In the genomic region with DNA sequence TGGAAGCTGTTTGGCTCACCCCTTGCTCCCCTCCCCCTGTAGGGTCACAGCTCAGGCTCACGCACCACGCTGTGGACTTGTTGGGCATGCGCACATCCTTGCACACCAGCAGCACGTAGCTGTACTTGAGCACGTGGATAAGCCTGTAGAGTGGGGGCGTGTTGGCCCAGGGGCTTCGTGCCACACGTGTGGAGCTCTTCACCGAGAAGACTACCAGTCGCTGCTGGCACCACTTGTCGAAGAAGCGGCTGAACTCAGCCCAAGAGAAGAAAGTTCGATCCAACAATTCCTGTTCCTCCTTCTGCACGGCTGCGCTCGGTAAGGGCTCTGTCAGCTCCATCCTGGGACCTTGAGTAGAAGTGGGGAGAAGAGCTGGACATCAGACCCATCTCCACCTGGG, we compare ENCODE assay signal across 8 mouse cellular contexts. TPM values are rescaled to one million over a fixed set of nuclear protein-coding genes. Genes with fewer than 3 reads are reported as not detected.
DNase-seq lines count a peak whose midpoint lies in the region; ATAC-seq lines count a peak whose summit lies in the region.

A gene (plus strand): TSS at position 203 of the 400 bp plus-strand sequence.

- peaks cover 37% of the 10 kb centered on the region for H3K4me1 ChIP-seq in erythroblast, embryonic 14.5 days (ENCODE audit: control insufficient read depth)
- peaks cover 3% of the 10 kb centered on the region; the same call in 1 of the 2 replicates for H3K4me1 ChIP-seq in limb, embryonic 10.5 days
- peaks cover 8% of the 10 kb centered on the region; the same call in 1 of the 2 replicates for H3K4me1 ChIP-seq in neural tube, embryonic 15.5 days

- no peak for ATAC-seq in neural tube, embryonic 15.5 days (ENCODE audit: low FRiP score)

- WGBS in limb, embryonic 10.5 days: 97% methylated on average over 16 of the region's 16 CpGs
- WGBS in neural tube, embryonic 15.5 days: 96% methylated on average over 16 of the region's 16 CpGs

- intact Hi-C loops in left cerebral cortex, postnatal 4 days (cut with DNase I): no loop called here
- intact Hi-C loops in left cerebral cortex, postnatal 25 days (cut with DNase I): loop anchor here (5.0 kb wide), 1 partner anchor 225 kb away; a partner anchor contains a TSS

- H3K27ac ChIP-seq in limb, embryonic 10.5 days: peak within 1 kb of the TSS; percentile 96
- peak within 1 kb of the TSS; percentile 95 for H3K27ac ChIP-seq in neural tube, embryonic 15.5 days (replicated peaks)

- H3K4me2 ChIP-seq in neural tube, embryonic 15.5 days: peak within 1 kb of the TSS; percentile 67

- DNase-seq in left cerebral cortex, postnatal 4 days: no peak
- no peak for DNase-seq in left cerebral cortex, postnatal 25 days (ENCODE audit: low spot score in 2 of 2)
- DNase-seq in adrenal gland, postnatal 4 days (ENCODE audit: low spot score in 2 of 2): no peak
- no peak for DNase-seq in limb, embryonic 10.5 days (ENCODE audit: low spot score)
- no peak for DNase-seq in embryo, embryonic 10 days (ENCODE audit: low spot score)
- no peak for DNase-seq in spleen, postnatal 14 days (ENCODE audit: low spot score in 2 of 2)

- H3K9me3 ChIP-seq in erythroblast, embryonic 14.5 days (ENCODE audit: control insufficient read depth, low read length): no peaks in the 10 kb centered on the region
- no peaks in the 10 kb centered on the region for H3K9me3 ChIP-seq in limb, embryonic 10.5 days (replicated peaks)
- no peaks in the 10 kb centered on the region for H3K9me3 ChIP-seq in neural tube, embryonic 15.5 days (replicated peaks)

- peaks cover 64% of the 10 kb centered on the region for H3K36me3 ChIP-seq in erythroblast, embryonic 14.5 days (ENCODE audit: control insufficient read depth)
- peaks cover 61% of the 10 kb centered on the region for H3K36me3 ChIP-seq in limb, embryonic 10.5 days
- H3K36me3 ChIP-seq in neural tube, embryonic 15.5 days: peaks cover 36% of the 10 kb centered on the region

- H3K27me3 ChIP-seq in erythroblast, embryonic 14.5 days (ENCODE audit: control insufficient read depth): no peaks in the 10 kb centered on the region
- no peaks in the 10 kb centered on the region for H3K27me3 ChIP-seq in limb, embryonic 10.5 days (ENCODE audit: low read depth, poor library complexity, severe bottlenecking)
- no peaks in the 10 kb centered on the region for H3K27me3 ChIP-seq in neural tube, embryonic 15.5 days (replicated peaks)

- peak within 1 kb of the TSS; percentile 65 for H3K4me3 ChIP-seq in erythroblast, embryonic 14.5 days (replicated peaks)
- peak within 1 kb of the TSS; percentile 76 for H3K4me3 ChIP-seq in limb, embryonic 10.5 days
- peak within 1 kb of the TSS; percentile 78 for H3K4me3 ChIP-seq in neural tube, embryonic 15.5 days (replicated peaks)

- H3K9ac ChIP-seq in neural tube, embryonic 15.5 days (replicated peaks): peak within 1 kb of the TSS; percentile 75

RNA-seq across cellular contexts. Expression of the gene that starts here (rescaled TPM):
- total RNA-seq in left cerebral cortex, postnatal 4 days (2021): 10 to 100 TPM; 21.1 to 24.0 TPM
- 1 to 10 TPM; 7.6 to 7.9 TPM for total RNA-seq in left cerebral cortex, postnatal 25 days (2021)
- total RNA-seq in adrenal gland, postnatal 4 days (2021): 10 to 100 TPM; 51.5 to 60.6 TPM
- polyA plus RNA-seq in erythroblast, embryonic 14.5 days (2012): 35.4 and 41.1 TPM in 2 replicates
- 163 and 169 TPM in 2 replicates for polyA plus RNA-seq in limb, embryonic 10.5 days (2016; fragmentation: Nextera tagmentation; extraction: Ambion mirVana)
- 29.5 and 48.4 TPM in 2 replicates for polyA plus RNA-seq in neural tube, embryonic 15.5 days (2015; fragmentation: Nextera tagmentation; extraction: Ambion mirVana)
